Mouse (Mus musculus): Measurements from ENCODE around the gene Clptm1l.
A peak's percentile ranks its signal among the peaks of the same experiment; 100 is the strongest.

GRCm38 (mm10) chr13:73646397-73647087, 42.7 kb downstream of the Clptm1l start:
- TF ChIP-seq CTCF (IDR thresholded peaks at IDR 0.05; ENCODE audit: low read depth) (peak; percentile 89), EP300 (IDR thresholded peaks at IDR 0.05; ENCODE audit: low read depth) (no peak)
